Mouse (Mus musculus): ENCODE data around the gene Vwc2. TPM values are rescaled to one million over a fixed set of nuclear protein-coding genes. Genes with fewer than 3 reads are reported as not detected.

Gene Vwc2
- polyA plus RNA-seq, 1 experiment from 2014 or later, result 1.4 TPM

GRCm38 (mm10) chr11:11152681-11153080, 38.7 kb downstream of the Vwc2 start:
- Histone ChIP-seq H3K27me3 (ENCODE audit: control insufficient read depth, insufficient read depth, low read length) (no peaks in the 10 kb centered on the region), H3K4me1 (ENCODE audit: control insufficient read depth, insufficient read depth, low read length) (no peaks in the 10 kb centered on the region), H3K27ac (replicated peaks; ENCODE audit: low read depth, low read length) (no peak overlapping the region), H3K4me2 (ENCODE audit: low read depth, low read length) (no peak overlapping the region), H3K9ac (replicated peaks; ENCODE audit: low read length) (no peak overlapping the region), H3K9me3 (replicated peaks; ENCODE audit: control insufficient read depth, low read length) (no peaks in the 10 kb centered on the region), H3K36me3 (replicated peaks; ENCODE audit: control insufficient read depth, insufficient read depth, low read depth, low read length) (no peaks in the 10 kb centered on the region), H3K4me3 (ENCODE audit: low read depth, low read length) (no peak overlapping the region)
- WGBS, result 25% methylated on average over 1 of the region's 1 CpGs
- DNase-seq (ENCODE audit: low spot score) (peak; percentile 57), ATAC-seq (replicated peaks; ENCODE audit: insufficient number of reproducible peaks, low FRiP score, low TSS enrichment, low read depth) (no peak)

GRCm38 (mm10) chr11:11171396-11171795, 57.4 kb downstream of the Vwc2 start:
- Histone ChIP-seq H3K4me2 (ENCODE audit: low read depth, low read length) (no peak overlapping the region), H3K4me3 (ENCODE audit: low read depth, low read length) (no peak overlapping the region), H3K4me1 (ENCODE audit: control insufficient read depth, insufficient read depth, low read length) (no peaks in the 10 kb centered on the region), H3K27ac (replicated peaks; ENCODE audit: low read depth, low read length) (no peak overlapping the region), H3K9ac (replicated peaks; ENCODE audit: low read length) (no peak overlapping the region), H3K36me3 (replicated peaks; ENCODE audit: control insufficient read depth, insufficient read depth, low read depth, low read length) (no peaks in the 10 kb centered on the region), H3K27me3 (ENCODE audit: control insufficient read depth, insufficient read depth, low read length) (no peaks in the 10 kb centered on the region), H3K9me3 (replicated peaks; ENCODE audit: control insufficient read depth, low read length) (no peaks in the 10 kb centered on the region)
- WGBS, result 95% methylated on average over 4 of the region's 4 CpGs
- ATAC-seq (replicated peaks; ENCODE audit: insufficient number of reproducible peaks, low FRiP score, low TSS enrichment, low read depth) (no peak), DNase-seq (ENCODE audit: low spot score) (no peak)

- Histone ChIP-seq H3K36me3 (replicated peaks; ENCODE audit: control insufficient read depth, insufficient read depth, low read depth, low read length) (no peaks in the 10 kb centered on the region), H3K27me3 (ENCODE audit: control insufficient read depth, insufficient read depth, low read length) (no peaks in the 10 kb centered on the region), H3K4me1 (ENCODE audit: control insufficient read depth, insufficient read depth, low read length) (no peaks in the 10 kb centered on the region), H3K4me3 (ENCODE audit: low read depth, low read length) (no peak overlapping the region), H3K9ac (replicated peaks; ENCODE audit: low read length) (no peak overlapping the region), H3K27ac (replicated peaks; ENCODE audit: low read depth, low read length) (no peak overlapping the region), H3K9me3 (replicated peaks; ENCODE audit: control insufficient read depth, low read length) (no peaks in the 10 kb centered on the region), H3K4me2 (ENCODE audit: low read depth, low read length) (no peak overlapping the region)
- DNase-seq (ENCODE audit: low spot score) (peak; percentile 40), ATAC-seq (replicated peaks; ENCODE audit: insufficient number of reproducible peaks, low FRiP score, low TSS enrichment, low read depth) (no peak)
- WGBS, result 44% methylated on average over 2 of the region's 2 CpGs
Observed at GRCm38 (mm10) chr11:11175259-11175658, 61.2 kb downstream of the Vwc2 start.

- no peak for DNase-seq (ENCODE audit: low spot score)
- ATAC-seq (replicated peaks; ENCODE audit: insufficient number of reproducible peaks, low FRiP score, low TSS enrichment, low read depth), result no peak
- no peak overlapping the region for H3K4me3 ChIP-seq (ENCODE audit: low read depth, low read length)
- H3K36me3 ChIP-seq (replicated peaks; ENCODE audit: control insufficient read depth, insufficient read depth, low read depth, low read length), result no peaks in the 10 kb centered on the region
- no peaks in the 10 kb centered on the region for H3K27me3 ChIP-seq (ENCODE audit: control insufficient read depth, insufficient read depth, low read length)
- no peaks in the 10 kb centered on the region for H3K4me1 ChIP-seq (ENCODE audit: control insufficient read depth, insufficient read depth, low read length)
- no peak overlapping the region for H3K27ac ChIP-seq (replicated peaks; ENCODE audit: low read depth, low read length)
- no peak overlapping the region for H3K4me2 ChIP-seq (ENCODE audit: low read depth, low read length)
- H3K9me3 ChIP-seq (replicated peaks; ENCODE audit: control insufficient read depth, low read length), result no peaks in the 10 kb centered on the region
- 75% methylated on average over 2 of the region's 2 CpGs for WGBS
- no peak overlapping the region for H3K9ac ChIP-seq (replicated peaks; ENCODE audit: low read length)
Observed at GRCm38 (mm10) chr11:11182705-11183104, 68.7 kb downstream of the Vwc2 start.

GRCm38 (mm10) chr11:11223162-11223561, 109.1 kb downstream of the Vwc2 start:
- Histone ChIP-seq H3K36me3 (replicated peaks; ENCODE audit: control insufficient read depth, insufficient read depth, low read depth, low read length) (no peaks in the 10 kb centered on the region), H3K4me3 (ENCODE audit: low read depth, low read length) (no peak overlapping the region), H3K27ac (replicated peaks; ENCODE audit: low read depth, low read length) (no peak overlapping the region), H3K4me1 (ENCODE audit: control insufficient read depth, insufficient read depth, low read length) (no peaks in the 10 kb centered on the region), H3K4me2 (ENCODE audit: low read depth, low read length) (no peak overlapping the region), H3K9me3 (replicated peaks; ENCODE audit: control insufficient read depth, low read length) (no peaks in the 10 kb centered on the region), H3K27me3 (ENCODE audit: control insufficient read depth, insufficient read depth, low read length) (no peaks in the 10 kb centered on the region), H3K9ac (replicated peaks; ENCODE audit: low read length) (no peak overlapping the region)
- DNase-seq (ENCODE audit: low spot score), result peak; percentile 69
- 0 out of 2 replicates have a peak, but pooled peaks have one; percentile 29 for ATAC-seq (replicated peaks; ENCODE audit: insufficient number of reproducible peaks, low FRiP score, low TSS enrichment, low read depth)
- WGBS, result 10% methylated on average over 1 of the region's 1 CpGs

- WGBS, result 72% methylated on average over 1 of the region's 1 CpGs
- H3K36me3 ChIP-seq (replicated peaks; ENCODE audit: control insufficient read depth, insufficient read depth, low read depth, low read length), result no peaks in the 10 kb centered on the region
- DNase-seq (ENCODE audit: low spot score) (peak; percentile 21), ATAC-seq (replicated peaks; ENCODE audit: insufficient number of reproducible peaks, low FRiP score, low TSS enrichment, low read depth) (no peak)
- H3K27me3 ChIP-seq (ENCODE audit: control insufficient read depth, insufficient read depth, low read length), result no peaks in the 10 kb centered on the region
- no peak overlapping the region for H3K4me3 ChIP-seq (ENCODE audit: low read depth, low read length)
- no peak overlapping the region for H3K9ac ChIP-seq (replicated peaks; ENCODE audit: low read length)
- H3K9me3 ChIP-seq (replicated peaks; ENCODE audit: control insufficient read depth, low read length), result no peaks in the 10 kb centered on the region
- no peak overlapping the region for H3K4me2 ChIP-seq (ENCODE audit: low read depth, low read length)
- no peak overlapping the region for H3K27ac ChIP-seq (replicated peaks; ENCODE audit: low read depth, low read length)
- H3K4me1 ChIP-seq (ENCODE audit: control insufficient read depth, insufficient read depth, low read length), result no peaks in the 10 kb centered on the region
Observed at GRCm38 (mm10) chr11:11239346-11239745, 125.3 kb downstream of the Vwc2 start.

- Histone ChIP-seq H3K27ac (replicated peaks; ENCODE audit: low read depth, low read length) (no peak overlapping the region), H3K4me1 (ENCODE audit: control insufficient read depth, insufficient read depth, low read length) (no peaks in the 10 kb centered on the region), H3K4me3 (ENCODE audit: low read depth, low read length) (no peak overlapping the region), H3K9ac (replicated peaks; ENCODE audit: low read length) (no peak overlapping the region), H3K9me3 (replicated peaks; ENCODE audit: control insufficient read depth, low read length) (no peaks in the 10 kb centered on the region), H3K4me2 (ENCODE audit: low read depth, low read length) (no peak overlapping the region), H3K36me3 (replicated peaks; ENCODE audit: control insufficient read depth, insufficient read depth, low read depth, low read length) (no peaks in the 10 kb centered on the region), H3K27me3 (ENCODE audit: control insufficient read depth, insufficient read depth, low read length) (no peaks in the 10 kb centered on the region)
- WGBS, result 54% methylated on average over 6 of the region's 6 CpGs
- no peak for ATAC-seq (replicated peaks; ENCODE audit: insufficient number of reproducible peaks, low FRiP score, low TSS enrichment, low read depth)
- no peak for DNase-seq (ENCODE audit: low spot score)
Observed at GRCm38 (mm10) chr11:11242694-11243377, 128.8 kb downstream of the Vwc2 start.

GRCm38 (mm10) chr11:11257348-11257747, 143.3 kb downstream of the Vwc2 start:
- Histone ChIP-seq H3K4me3 (ENCODE audit: low read depth, low read length) (no peak overlapping the region), H3K27ac (replicated peaks; ENCODE audit: low read depth, low read length) (no peak overlapping the region), H3K9me3 (replicated peaks; ENCODE audit: control insufficient read depth, low read length) (no peaks in the 10 kb centered on the region), H3K27me3 (ENCODE audit: control insufficient read depth, insufficient read depth, low read length) (no peaks in the 10 kb centered on the region), H3K4me1 (ENCODE audit: control insufficient read depth, insufficient read depth, low read length) (no peaks in the 10 kb centered on the region), H3K9ac (replicated peaks; ENCODE audit: low read length) (no peak overlapping the region), H3K36me3 (replicated peaks; ENCODE audit: control insufficient read depth, insufficient read depth, low read depth, low read length) (no peaks in the 10 kb centered on the region), H3K4me2 (ENCODE audit: low read depth, low read length) (no peak overlapping the region)
- 95% methylated on average over 1 of the region's 1 CpGs for WGBS
- DNase-seq (ENCODE audit: low spot score) (no peak), ATAC-seq (replicated peaks; ENCODE audit: insufficient number of reproducible peaks, low FRiP score, low TSS enrichment, low read depth) (no peak)
